Mouse (Mus musculus): ENCODE measurements around the gene Fanci. TPM values are rescaled to one million over a fixed set of nuclear protein-coding genes. Genes with fewer than 3 reads are reported as not detected.

Fanci gene
- total and polyA plus RNA-seq, 2 experiments from 2014 or later, result 1.7 to 6.1 TPM

DNA sequence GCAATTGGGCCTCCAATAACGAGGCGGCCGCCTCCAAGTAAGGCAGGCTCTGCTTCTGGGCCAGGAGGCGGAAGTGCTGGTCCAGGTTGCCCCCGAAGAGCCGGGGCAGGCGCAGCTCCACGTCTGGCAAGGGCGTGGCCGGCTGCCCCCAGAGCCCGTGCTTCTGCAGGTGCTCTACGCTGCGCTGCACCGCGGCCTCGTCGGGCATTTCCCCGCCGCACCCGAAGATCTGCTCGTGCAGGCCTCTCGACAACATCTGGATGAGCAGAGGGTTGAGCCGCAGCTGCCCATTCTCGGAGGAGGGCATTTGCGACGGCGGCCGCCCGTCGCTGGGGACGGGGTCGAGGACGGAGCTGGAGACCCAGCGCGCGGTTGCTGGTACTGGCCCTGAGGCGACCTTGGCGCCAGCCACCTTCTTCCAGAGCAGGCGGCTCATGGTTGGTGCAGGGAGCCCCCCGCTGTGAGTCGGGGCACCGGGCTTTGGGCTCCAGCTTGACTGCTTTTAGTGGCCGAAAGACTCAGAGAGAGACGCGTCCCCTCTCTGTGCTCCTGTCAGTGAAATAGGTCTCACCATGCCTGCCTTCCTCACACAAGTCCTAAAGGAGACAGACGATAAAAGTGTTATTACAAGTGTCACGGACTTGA lies 73.2 kb downstream of the Fanci start:
- peak overlapping the region; percentile 95 for H3K4me3 ChIP-seq (ENCODE audit: low read depth, low read length)
- peak overlapping the region; percentile 91 for H3K9ac ChIP-seq (replicated peaks; ENCODE audit: low read depth, low read length)
- no peaks in the 10 kb centered on the region for H3K9me3 ChIP-seq (replicated peaks; ENCODE audit: control insufficient read depth, low read length)
- no peak for DNase-seq (ENCODE audit: low spot score)
- no peak for ATAC-seq (ENCODE audit: insufficient read depth, low read depth)
- TF ChIP-seq CTCF (IDR thresholded peaks at IDR 0.05; ENCODE audit: low read depth), result no peak
- TF ChIP-seq EP300 (IDR thresholded peaks at IDR 0.05; ENCODE audit: low read depth), result no peak
- peaks cover 26% of the 10 kb centered on the region for H3K4me1 ChIP-seq (ENCODE audit: control insufficient read depth, insufficient read depth)
- H3K27me3 ChIP-seq (ENCODE audit: control insufficient read depth, insufficient read depth, low read length), result no peaks in the 10 kb centered on the region
- H3K36me3 ChIP-seq (replicated peaks; ENCODE audit: control insufficient read depth, insufficient read depth, low read length), result peaks cover 38% of the 10 kb centered on the region
- H3K4me2 ChIP-seq (ENCODE audit: low read depth, low read length), result peak overlapping the region; percentile 87
- H3K27ac ChIP-seq (ENCODE audit: low read depth), result peak overlapping the region; percentile 92
- 12% methylated on average over 41 of the region's 47 CpGs for WGBS

GRCm38 (mm10) chr7:79465461-79466044 lies 73.8 kb downstream of the Fanci start:
- Histone ChIP-seq H3K4me3 (ENCODE audit: low read depth, low read length) (peak overlapping the region; percentile 95), H3K36me3 (replicated peaks; ENCODE audit: control insufficient read depth, insufficient read depth, low read length) (peaks cover 31% of the 10 kb centered on the region), H3K9me3 (replicated peaks; ENCODE audit: control insufficient read depth, low read length) (no peaks in the 10 kb centered on the region), H3K4me1 (ENCODE audit: control insufficient read depth, insufficient read depth) (peaks cover 26% of the 10 kb centered on the region), H3K4me2 (ENCODE audit: low read depth, low read length) (peak overlapping the region; percentile 87), H3K27me3 (ENCODE audit: control insufficient read depth, insufficient read depth, low read length) (no peaks in the 10 kb centered on the region), H3K9ac (replicated peaks; ENCODE audit: low read depth, low read length) (peak overlapping the region; percentile 91), H3K27ac (ENCODE audit: low read depth) (peak overlapping the region; percentile 92)
- DNase-seq (ENCODE audit: low spot score) (no peak), ATAC-seq (ENCODE audit: insufficient read depth, low read depth) (peak; percentile 18)
- under 1% methylated on average over 40 of the region's 47 CpGs for WGBS
- TF ChIP-seq CTCF (IDR thresholded peaks at IDR 0.05; ENCODE audit: low read depth), result no peak
- no peak for TF ChIP-seq EP300 (IDR thresholded peaks at IDR 0.05; ENCODE audit: low read depth)

- peak; percentile 98 for ATAC-seq (ENCODE audit: insufficient read depth, low read depth)
- WGBS, result under 1% methylated on average over 69 of the region's 76 CpGs
- Histone ChIP-seq H3K27me3 (ENCODE audit: control insufficient read depth, insufficient read depth, low read length) (no peaks in the 10 kb centered on the region), H3K36me3 (replicated peaks; ENCODE audit: control insufficient read depth, insufficient read depth, low read length) (peaks cover 24% of the 10 kb centered on the region), H3K4me2 (ENCODE audit: low read depth, low read length) (peak within 1 kb of the TSS; percentile 87), H3K9me3 (replicated peaks; ENCODE audit: control insufficient read depth, low read length) (no peaks in the 10 kb centered on the region), H3K4me1 (ENCODE audit: control insufficient read depth, insufficient read depth) (peaks cover 26% of the 10 kb centered on the region), H3K27ac (ENCODE audit: low read depth) (peak within 1 kb of the TSS; percentile 92), H3K4me3 (ENCODE audit: low read depth, low read length) (peak within 1 kb of the TSS; percentile 95), H3K9ac (replicated peaks; ENCODE audit: low read depth, low read length) (peak within 1 kb of the TSS; percentile 91)
- peak; percentile 98 for DNase-seq (ENCODE audit: low spot score)
- TF ChIP-seq CTCF (IDR thresholded peaks at IDR 0.05; ENCODE audit: low read depth), result no peak
These were observed 74.5 kb downstream of the Fanci start, which contains the start of gene Polg for GRCm38 (mm10) chr7:79466053-79466901. TSS of gene Polg (minus strand) at chr7:79466362.

DNA sequence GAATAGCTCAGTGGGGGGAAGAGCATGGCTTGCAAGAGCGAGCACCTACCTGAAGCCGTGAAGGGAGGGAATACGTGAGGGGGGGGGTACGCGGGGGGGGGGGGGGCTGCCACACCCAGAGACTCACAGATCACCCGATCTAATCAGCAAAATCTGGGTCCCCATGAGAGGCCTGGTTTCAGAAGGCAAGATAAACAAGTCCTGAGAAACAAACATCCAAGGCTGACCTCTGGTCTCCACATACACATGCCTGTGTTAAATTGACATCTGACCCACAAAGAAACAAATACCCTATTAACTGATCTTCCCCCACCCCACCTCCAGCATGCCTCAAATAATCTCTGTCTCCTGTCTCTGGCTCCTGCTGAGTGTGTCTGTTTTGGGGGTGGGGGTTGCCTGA lies 76.2 kb downstream of the Fanci start:
- ATAC-seq (ENCODE audit: insufficient read depth, low read depth) (no peak), DNase-seq (ENCODE audit: low spot score) (no peak)
- H3K4me2 ChIP-seq (ENCODE audit: low read depth, low read length), result peak overlapping the region; percentile 1; the same call in 1 of the 2 replicates
- peaks cover 10% of the 10 kb centered on the region; the same call in 1 of the 2 replicates for H3K36me3 ChIP-seq (replicated peaks; ENCODE audit: control insufficient read depth, insufficient read depth, low read length)
- no peak overlapping the region for H3K9ac ChIP-seq (replicated peaks; ENCODE audit: low read depth, low read length)
- peaks cover 26% of the 10 kb centered on the region for H3K4me1 ChIP-seq (ENCODE audit: control insufficient read depth, insufficient read depth)
- no peak overlapping the region for H3K4me3 ChIP-seq (ENCODE audit: low read depth, low read length)
- no peaks in the 10 kb centered on the region for H3K9me3 ChIP-seq (replicated peaks; ENCODE audit: control insufficient read depth, low read length)
- TF ChIP-seq CTCF (IDR thresholded peaks at IDR 0.05; ENCODE audit: low read depth) (no peak), EP300 (IDR thresholded peaks at IDR 0.05; ENCODE audit: low read depth) (no peak)
- no peak overlapping the region for H3K27ac ChIP-seq (ENCODE audit: low read depth)
- 16% methylated on average over 4 of the region's 6 CpGs for WGBS
- H3K27me3 ChIP-seq (ENCODE audit: control insufficient read depth, insufficient read depth, low read length), result no peaks in the 10 kb centered on the region

DNA sequence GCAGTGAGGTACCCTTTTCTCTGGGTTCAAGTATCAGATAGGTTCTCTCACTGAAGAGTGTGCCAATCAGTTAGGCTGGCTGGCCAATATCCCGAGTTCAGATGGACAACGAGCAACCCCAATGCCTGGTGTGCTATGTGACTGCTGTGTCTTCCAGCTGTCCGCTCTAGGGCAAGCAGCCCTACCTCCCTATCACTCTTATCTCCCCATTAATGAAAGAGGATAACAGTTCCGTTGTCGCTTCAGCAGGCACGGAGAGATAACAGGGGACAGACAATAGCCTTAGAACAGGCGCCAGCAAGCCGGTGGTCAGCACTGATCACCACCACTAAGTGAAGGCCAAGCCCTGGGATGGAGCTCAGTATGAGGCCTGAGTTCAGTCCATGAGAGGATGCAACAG lies 77.3 kb downstream of the Fanci start:
- no peak for TF ChIP-seq CTCF (IDR thresholded peaks at IDR 0.05; ENCODE audit: low read depth)
- TF ChIP-seq EP300 (IDR thresholded peaks at IDR 0.05; ENCODE audit: low read depth), result no peak
- ATAC-seq (ENCODE audit: insufficient read depth, low read depth) (no peak), DNase-seq (ENCODE audit: low spot score) (no peak)
- Histone ChIP-seq H3K4me2 (ENCODE audit: low read depth, low read length) (no peak overlapping the region), H3K9ac (replicated peaks; ENCODE audit: low read depth, low read length) (no peak overlapping the region), H3K27me3 (ENCODE audit: control insufficient read depth, insufficient read depth, low read length) (no peaks in the 10 kb centered on the region), H3K36me3 (replicated peaks; ENCODE audit: control insufficient read depth, insufficient read depth, low read length) (0 out of 2 replicates have a peak, but pooled peaks cover 4% of the 10 kb centered on the region), H3K4me1 (ENCODE audit: control insufficient read depth, insufficient read depth) (peaks cover 15% of the 10 kb centered on the region), H3K27ac (ENCODE audit: low read depth) (no peak overlapping the region), H3K9me3 (replicated peaks; ENCODE audit: control insufficient read depth, low read length) (no peaks in the 10 kb centered on the region), H3K4me3 (ENCODE audit: low read depth, low read length) (no peak overlapping the region)
- WGBS, result 30% methylated on average over 8 of the region's 8 CpGs

All from heart, postnatal 0 days (tissue).